In the genomic region with DNA sequence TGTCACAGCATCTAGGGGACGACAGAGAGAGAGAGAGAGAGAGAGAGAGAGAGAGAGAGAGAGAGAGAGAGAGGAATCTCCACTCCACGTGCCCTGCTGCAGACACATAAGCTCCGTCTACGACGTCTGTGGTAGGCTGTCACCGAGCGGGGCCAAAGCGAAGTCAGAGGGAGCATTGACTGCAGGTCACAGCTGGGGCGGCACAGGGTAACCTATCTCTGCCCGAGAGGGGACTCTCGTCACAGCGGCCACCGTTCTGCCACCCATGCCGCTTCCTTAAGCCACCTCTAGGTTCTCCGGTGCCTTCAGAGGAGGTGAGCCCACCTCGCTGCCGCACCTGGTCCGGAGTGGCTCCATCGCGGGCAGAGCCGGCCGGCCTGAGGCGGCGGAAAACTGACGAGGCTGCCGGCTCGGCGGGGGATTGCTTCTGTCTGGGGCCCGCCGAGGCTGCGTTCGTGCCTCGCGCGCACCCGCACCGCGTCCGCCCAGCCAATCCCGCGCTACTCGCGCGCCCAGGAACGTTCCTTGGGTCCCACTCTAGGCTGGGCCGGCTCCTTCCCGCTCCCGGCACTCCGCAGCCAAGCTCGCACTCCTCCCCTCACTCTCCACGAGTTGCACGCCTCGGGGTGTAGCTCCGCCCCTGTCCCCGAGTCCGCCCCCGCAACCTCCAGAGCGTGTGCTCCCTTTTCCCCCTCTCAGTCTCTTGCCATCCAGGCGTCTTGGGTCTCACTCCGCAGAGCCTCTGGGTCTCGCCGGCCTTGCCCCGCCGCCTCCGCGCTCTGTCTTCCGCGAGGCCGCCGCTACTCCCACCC, we compare ENCODE assay signal across 8 mouse cellular contexts. TPM values are rescaled to one million over a fixed set of nuclear protein-coding genes. Genes with fewer than 3 reads are reported as not detected.
DNase-seq lines count a peak whose midpoint lies in the region; ATAC-seq lines count a peak whose summit lies in the region.

A gene (plus strand): TSS at position 673 of the 812 bp plus-strand sequence.

- H3K4me2 ChIP-seq in hindbrain, embryonic 11.5 days (replicated peaks; ENCODE audit: low read depth, low read length), result peak within 1 kb of the TSS; percentile 66

- peak; percentile 97 for DNase-seq in Muller cell, postnatal 12 days (ENCODE audit: inconsistent ontology term)
- DNase-seq in cerebellum, adult 9-11 months, result peak; percentile 95
- DNase-seq in frontal cortex, adult 2 months (ENCODE audit: extremely low spot score in 1 of 2, low spot score in 1 of 2), result peak; percentile 84 to 92
- DNase-seq in hindbrain, embryonic 11.5 days (ENCODE audit: low spot score), result peak; percentile 92
- DNase-seq in layer of hippocampus, postnatal 14 days (ENCODE audit: low spot score in 2 of 2), result peak; percentile 87 to 93
- DNase-seq in lung, postnatal 14 days, result peak; percentile 86
- peak; percentile 65 for DNase-seq in retina, adult 2 months (ENCODE audit: low read depth, low spot score)
- DNase-seq in thymus, postnatal 4 days, result peak; percentile 85

- under 1% methylated on average over 65 of the region's 70 CpGs for WGBS in hindbrain, embryonic 11.5 days

- H3K9ac ChIP-seq in hindbrain, embryonic 11.5 days (ENCODE audit: low read depth, low read length), result peak within 1 kb of the TSS; percentile 85

- H3K36me3 ChIP-seq in hindbrain, embryonic 11.5 days (ENCODE audit: control insufficient read depth, insufficient read depth, low read length), result no peaks in the 10 kb centered on the region

- peak; percentile 97 for ATAC-seq in hindbrain, embryonic 11.5 days (ENCODE audit: low FRiP score)

- peak within 1 kb of the TSS; percentile 93 for H3K4me3 ChIP-seq in hindbrain, embryonic 11.5 days (ENCODE audit: low read depth, low read length)

- H3K4me1 ChIP-seq in hindbrain, embryonic 11.5 days (replicated peaks; ENCODE audit: control insufficient read depth, insufficient read depth, low read length), result no peaks in the 10 kb centered on the region

- H3K9me3 ChIP-seq in hindbrain, embryonic 11.5 days (ENCODE audit: control insufficient read depth, low read length), result no peaks in the 10 kb centered on the region

- peak within 1 kb of the TSS; percentile 95 for H3K27ac ChIP-seq in hindbrain, embryonic 11.5 days (ENCODE audit: low read depth, low read length)

- H3K27me3 ChIP-seq in hindbrain, embryonic 11.5 days (ENCODE audit: control insufficient read depth, insufficient read depth, low read length), result no peaks in the 10 kb centered on the region

RNA-seq across cellular contexts. Expression of the gene that starts here (rescaled TPM):
- 69.0 and 70.7 TPM in 2 replicates for polyA plus RNA-seq in frontal cortex, adult 2 months (2012; rRNA removed)
- polyA plus RNA-seq in hindbrain, embryonic 11.5 days (2014; fragmentation: Nextera tagmentation; extraction: Ambion mirVana), result 18.2 and 22.5 TPM in 2 replicates
- 10 to 100 TPM; 78.9 to 82.9 TPM for total RNA-seq in layer of hippocampus, postnatal 14 days (2021)

Comparison
In these comparisons a context has a peak if more than half of its experiments do, and no peak if none do; other contexts are left out.
1. Peak in every context shown above with its lines: DNase-seq, ATAC-seq, H3K4me3 ChIP-seq and H3K27ac ChIP-seq.